Mouse (Mus musculus) MEL (cell line): ENCODE results near the gene Gm49661.

Source experiments
- BHLHE40 ChIP-seq: IDR thresholded peaks from 2 replicates; pipeline ENCODE4 v1.6.1; 2012; ENCODE audit warnings: low read depth, mild to moderate bottlenecking, inconsistent platforms, low read length, improper control_type of control experiment, borderline replicate concordance
- CTCF ChIP-seq, 3 experiments: IDR thresholded peaks in 2 of 3; conservative IDR thresholded peaks in 1 of 3; 2 replicates each; pipeline ENCODE4 v1.5.1; 2011 to 2012; ENCODE audit warnings: low read length in 3 of 3, low read depth in 2 of 3, mild to moderate bottlenecking in 2 of 3, improper control_type of control experiment in 1 of 3, inconsistent platforms in 1 of 3, mixed read lengths in 1 of 3, moderate library complexity in 1 of 3; ENCODE audit not compliant: control insufficient read depth in 1 of 3, insufficient read depth in 1 of 3, poor library complexity in 1 of 3, severe bottlenecking in 1 of 3
- POLR2A ChIP-seq, 2 experiments: IDR thresholded peaks; 2 replicates each; pipeline ENCODE4 v1.6.1; 2011 to 2012; ENCODE audit warnings: low read length in 2 of 2, mild to moderate bottlenecking in 2 of 2, control low read depth in 1 of 2, improper control_type of control experiment in 1 of 2, low read depth in 1 of 2, moderate library complexity in 1 of 2; ENCODE audit not compliant: control insufficient read depth in 1 of 2, insufficient read depth in 1 of 2, poor library complexity in 1 of 2
- SMC3 ChIP-seq: IDR thresholded peaks from 2 replicates; pipeline ENCODE4 v1.6.1; 2011; ENCODE audit warnings: low read depth, low read length, improper control_type of control experiment
- TCF12 ChIP-seq: IDR thresholded peaks from 2 replicates; pipeline ENCODE4 v1.6.1; 2014; ENCODE audit warnings: low read depth, mild to moderate bottlenecking, inconsistent platforms, low read length, improper control_type of control experiment, moderate library complexity
- ZMIZ1 ChIP-seq: IDR thresholded peaks from 2 replicates; pipeline ENCODE4 v1.6.1; 2012; ENCODE audit warnings: low read depth, mild to moderate bottlenecking, inconsistent platforms, low read length, improper control_type of control experiment, moderate library complexity

DNA sequence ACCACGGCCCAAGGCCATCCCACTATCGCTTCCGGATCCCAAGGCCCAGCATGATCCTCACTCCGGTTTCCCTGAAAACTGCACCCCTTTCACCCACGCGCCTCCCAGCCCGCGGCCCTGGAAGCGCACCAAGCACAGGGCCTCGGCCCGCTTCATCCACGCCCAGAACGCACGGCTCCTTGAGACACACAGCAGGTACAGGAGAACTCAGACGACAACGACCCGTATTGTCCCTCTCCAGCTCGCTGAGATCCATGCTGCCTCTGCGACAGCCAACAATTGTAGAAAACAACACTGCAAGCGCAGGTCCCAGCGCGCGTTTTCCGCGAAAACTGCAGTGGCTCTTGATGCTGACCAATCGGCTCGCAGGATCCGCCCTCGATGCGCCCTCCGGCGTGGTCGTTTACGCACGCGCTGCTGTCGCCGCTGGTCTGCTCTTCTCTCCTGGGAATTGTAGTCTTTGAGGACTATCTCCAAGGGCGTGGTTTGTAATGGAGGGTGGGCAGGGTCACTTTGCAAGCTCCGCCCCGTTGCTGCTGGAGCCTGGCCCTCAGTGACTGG, 3.4 kb downstream of the Gm49661 start:
- TF ChIP-seq TCF12 (no peak), POLR2A (IDR thresholded peaks at IDR 0.05; ENCODE audit: control insufficient read depth in 1 of 2, insufficient read depth in 1 of 2, low read depth in 1 of 2, low read length in 2 of 2, poor library complexity in 1 of 2) (peak; percentile 73 to 84), BHLHE40 (no peak), CTCF (IDR thresholded peaks at IDR 0.05 in 2 of 3, conservative IDR thresholded peaks at IDR 0.05 in 1 of 3; ENCODE audit: control insufficient read depth in 1 of 3, insufficient read depth in 1 of 3, low read depth in 2 of 3, low read length in 3 of 3, poor library complexity in 1 of 3, severe bottlenecking in 1 of 3) (no peak), ZMIZ1 (no peak), SMC3 (no peak)
